Comparison of ENCODE assay signal across 22 mouse cellular contexts in the genomic region with DNA sequence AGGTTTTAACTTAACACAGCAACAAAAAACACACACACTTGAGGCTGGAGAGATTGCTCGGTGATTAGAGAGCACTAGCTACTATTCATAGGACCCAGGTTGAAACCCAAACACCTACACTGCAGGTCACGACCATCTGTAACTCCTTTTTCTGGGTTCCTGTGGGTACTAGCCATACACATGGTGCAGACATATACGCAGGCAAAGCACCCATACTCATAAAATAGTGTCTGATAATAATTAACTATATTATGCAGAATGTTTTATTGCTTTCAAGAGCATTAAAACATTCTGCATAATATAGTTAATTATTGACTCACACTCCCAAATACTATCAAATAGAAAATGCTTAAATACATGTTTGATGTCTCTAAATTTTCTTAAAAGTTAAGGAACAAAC. TPM values are rescaled to one million over a fixed set of nuclear protein-coding genes. Genes with fewer than 3 reads are reported as not detected.
"Had no signal": no experiment of that assay in that cellular context is flagged by ENCODE, and none has a peak within 500 bp of the region (broad histone marks: within the 10 kb centered on the region; RNA-seq: fewer than 3 reads in every experiment).

No protein-coding gene starts in this region.

- H3K27me3 ChIP-seq: limb, embryonic 13.5 days; midbrain, embryonic 12.5 days; midbrain, embryonic 15.5 days; neural tube, embryonic 12.5 days; neural tube, embryonic 15.5 days had no signal

- ATAC-seq: hindbrain, postnatal 0 days; inflammation-experienced regulatory T-cells, adult 6 months; liver, postnatal 0 days; lung, postnatal 0 days; midbrain, embryonic 15.5 days had no signal

- DNase-seq: kidney, adult 9 months; kidney, postnatal 25 days; liver, postnatal 0 days; lung, embryonic 14.5 days; right cerebral cortex, adult 18-20 months; right cerebral cortex, postnatal 14 days; right cerebral cortex, postnatal 4 days; thymus, adult 2 months; thymus, postnatal 14 days had no signal

- H3K27ac ChIP-seq: hindbrain, postnatal 0 days; limb, embryonic 10.5 days; limb, embryonic 13.5 days; liver, embryonic 14.5 days; macrophage; midbrain, embryonic 12.5 days; midbrain, embryonic 15.5 days; neural tube, embryonic 12.5 days; neural tube, embryonic 15.5 days; stomach, postnatal 0 days had no signal

- H3K4me3 ChIP-seq: limb, embryonic 10.5 days; limb, embryonic 13.5 days; midbrain, embryonic 12.5 days; midbrain, embryonic 15.5 days; neural tube, embryonic 12.5 days; neural tube, embryonic 15.5 days had no signal

- H3K36me3 ChIP-seq: midbrain, embryonic 12.5 days; midbrain, embryonic 15.5 days; neural tube, embryonic 12.5 days; neural tube, embryonic 15.5 days had no signal

- H3K9ac ChIP-seq: limb, embryonic 13.5 days; liver, embryonic 14.5 days; liver, postnatal 0 days; lung, embryonic 14.5 days; midbrain, embryonic 12.5 days; midbrain, embryonic 15.5 days; neural tube, embryonic 12.5 days; neural tube, embryonic 15.5 days had no signal

- H3K9me3 ChIP-seq: limb, embryonic 10.5 days; limb, embryonic 13.5 days; midbrain, embryonic 12.5 days; midbrain, embryonic 15.5 days; neural tube, embryonic 12.5 days; neural tube, embryonic 15.5 days had no signal

- H3K4me2 ChIP-seq: limb, embryonic 13.5 days; liver, embryonic 11.5 days; lung, embryonic 14.5 days; midbrain, embryonic 12.5 days; midbrain, embryonic 15.5 days; neural tube, embryonic 12.5 days; neural tube, embryonic 15.5 days had no signal

RNA-seq across cellular contexts. Expression of a gene that starts 53.8 kb away (rescaled TPM):
- polyA plus RNA-seq: inflammation-experienced regulatory T-cells, adult 6 months; lung, embryonic 14.5 days had no signal
